Mouse (Mus musculus): ENCODE results near the gene Zan. TPM values are rescaled to one million over a fixed set of nuclear protein-coding genes. Genes with fewer than 3 reads are reported as not detected.

Zan gene
- polyA plus RNA-seq, 1 experiment from 2014 or later = 0.10 TPM

DNA sequence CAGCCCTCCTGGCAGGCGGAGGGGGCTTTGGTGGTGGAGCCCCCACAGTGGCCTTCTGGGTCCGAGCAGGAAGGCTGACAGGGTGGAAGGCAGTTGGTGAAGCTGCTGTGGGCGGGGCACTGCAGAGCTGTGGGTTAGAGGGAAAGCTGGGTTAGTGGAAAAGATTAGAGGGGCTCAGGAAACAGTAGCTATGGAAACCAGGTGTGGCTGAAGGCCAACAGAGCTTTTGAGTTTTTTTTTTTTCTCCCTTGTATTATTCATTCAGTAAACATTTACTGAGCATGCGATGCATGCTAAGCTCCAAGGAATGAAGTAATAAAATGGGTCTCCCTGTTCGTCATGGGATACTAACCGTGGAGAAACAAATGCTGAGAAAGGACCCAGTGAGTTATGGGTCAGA lies 51.2 kb downstream of the Zan start:
- Histone ChIP-seq H3K4me1 (peaks cover 12% of the 10 kb centered on the region), H3K4me3 (no peak overlapping the region), H3K27me3 (ENCODE audit: low read depth, poor library complexity, severe bottlenecking) (no peaks in the 10 kb centered on the region), H3K36me3 (no peaks in the 10 kb centered on the region), H3K9me3 (replicated peaks) (no peaks in the 10 kb centered on the region), H3K27ac (no peak overlapping the region)
- no peak for DNase-seq (ENCODE audit: low spot score)
- 71% methylated on average over 6 of the region's 6 CpGs for WGBS

- no peaks in the 10 kb centered on the region for H3K36me3 ChIP-seq
- H3K4me3 ChIP-seq = no peak overlapping the region
- H3K27me3 ChIP-seq (ENCODE audit: low read depth, poor library complexity, severe bottlenecking) = no peaks in the 10 kb centered on the region
- H3K27ac ChIP-seq = no peak overlapping the region
- 78% methylated on average over 4 of the region's 4 CpGs for WGBS
- DNase-seq (ENCODE audit: low spot score) = no peak
- H3K9me3 ChIP-seq (replicated peaks) = no peaks in the 10 kb centered on the region
- H3K4me1 ChIP-seq = peaks cover 6% of the 10 kb centered on the region; the same call in 1 of the 2 replicates
Measured at GRCm38 (mm10) chr5:137419841-137420240, 57.0 kb downstream of the Zan start.

DNA sequence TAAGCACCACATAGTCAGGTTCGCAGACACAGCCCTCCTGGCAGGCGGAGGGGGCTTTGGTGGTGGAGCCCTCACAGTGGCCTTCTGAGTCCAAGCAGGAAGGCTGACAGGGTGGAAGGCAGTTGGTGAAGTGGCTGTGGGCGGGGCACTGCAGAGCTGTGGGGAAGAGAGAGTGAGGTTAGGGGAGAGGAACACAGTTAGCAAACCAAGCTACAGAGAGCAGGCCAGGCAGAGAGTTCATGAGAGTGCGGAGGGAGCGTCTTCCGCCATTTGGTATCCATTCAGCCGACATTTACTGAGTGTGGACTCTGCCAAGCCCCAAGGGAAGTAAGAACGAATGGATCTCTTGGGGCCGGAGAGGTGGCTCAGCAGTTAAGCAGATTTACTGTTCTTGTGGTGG lies 57.8 kb downstream of the Zan start:
- no peaks in the 10 kb centered on the region for H3K9me3 ChIP-seq (replicated peaks)
- no peak for DNase-seq (ENCODE audit: low spot score)
- no peak overlapping the region for H3K4me3 ChIP-seq
- no peak overlapping the region for H3K27ac ChIP-seq
- H3K4me1 ChIP-seq = peaks cover 6% of the 10 kb centered on the region; the same call in 1 of the 2 replicates
- WGBS = 69% methylated on average over 9 of the region's 9 CpGs
- no peaks in the 10 kb centered on the region for H3K36me3 ChIP-seq
- H3K27me3 ChIP-seq (ENCODE audit: low read depth, poor library complexity, severe bottlenecking) = no peaks in the 10 kb centered on the region

DNA sequence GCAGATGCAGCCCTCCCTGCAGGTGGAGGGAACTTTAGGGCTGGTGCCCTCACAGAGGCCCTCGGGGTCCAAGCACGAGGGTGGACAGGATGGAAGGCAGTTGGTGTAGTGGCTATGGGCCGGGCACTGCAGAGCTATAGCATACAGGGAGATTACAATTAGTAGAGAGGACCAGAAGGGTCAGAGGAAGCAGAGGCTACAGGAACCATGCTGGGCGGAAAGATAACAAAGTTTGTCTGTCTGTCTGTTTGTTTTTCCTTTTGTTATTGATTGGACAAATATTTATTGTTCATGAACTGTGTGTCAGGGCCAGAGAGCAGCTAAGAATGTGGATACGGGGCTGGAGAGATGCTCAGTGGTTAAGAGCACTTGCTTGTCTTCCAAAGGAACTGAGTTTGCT lies 62.6 kb downstream of the Zan start:
- 0 out of 2 replicates have a peak, but pooled peaks cover 2% of the 10 kb centered on the region for H3K4me1 ChIP-seq

DNA sequence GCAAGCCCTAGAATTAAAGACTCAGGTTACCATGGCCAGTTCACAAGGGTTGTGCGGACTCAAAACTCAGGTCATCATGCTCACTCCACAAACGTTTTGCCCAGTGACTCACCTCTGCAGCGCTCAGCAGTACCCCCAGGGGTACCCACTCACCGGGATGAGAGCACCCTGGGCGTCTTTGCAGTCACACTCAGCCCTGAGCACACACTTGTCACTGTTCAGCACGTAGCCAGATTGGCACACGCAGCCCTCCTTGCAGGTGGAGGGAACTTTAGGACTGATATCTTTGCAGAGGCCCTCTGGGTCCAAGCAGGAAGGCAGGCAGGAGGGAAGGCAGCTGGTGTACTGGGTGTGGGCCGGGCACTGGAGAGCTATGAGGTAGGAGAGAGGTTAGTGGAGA lies 65.6 kb downstream of the Zan start:
- 73% methylated on average over 8 of the region's 8 CpGs for WGBS
- Histone ChIP-seq H3K27me3 (ENCODE audit: low read depth, poor library complexity, severe bottlenecking) (no peaks in the 10 kb centered on the region), H3K36me3 (no peaks in the 10 kb centered on the region), H3K4me1 (peaks cover 15% of the 10 kb centered on the region), H3K9me3 (replicated peaks) (no peaks in the 10 kb centered on the region), H3K4me3 (no peak overlapping the region), H3K27ac (no peak overlapping the region)
- no peak for DNase-seq (ENCODE audit: low spot score)

More for the DNA sequence above, 62.6 kb downstream of the Zan start:
- Histone ChIP-seq H3K36me3 (no peaks in the 10 kb centered on the region), H3K27ac (no peak overlapping the region), H3K4me3 (no peak overlapping the region), H3K9me3 (replicated peaks) (no peaks in the 10 kb centered on the region), H3K27me3 (ENCODE audit: low read depth, poor library complexity, severe bottlenecking) (no peaks in the 10 kb centered on the region)
- 65% methylated on average over 5 of the region's 5 CpGs for WGBS
- DNase-seq (ENCODE audit: low spot score) = no peak

DNA sequence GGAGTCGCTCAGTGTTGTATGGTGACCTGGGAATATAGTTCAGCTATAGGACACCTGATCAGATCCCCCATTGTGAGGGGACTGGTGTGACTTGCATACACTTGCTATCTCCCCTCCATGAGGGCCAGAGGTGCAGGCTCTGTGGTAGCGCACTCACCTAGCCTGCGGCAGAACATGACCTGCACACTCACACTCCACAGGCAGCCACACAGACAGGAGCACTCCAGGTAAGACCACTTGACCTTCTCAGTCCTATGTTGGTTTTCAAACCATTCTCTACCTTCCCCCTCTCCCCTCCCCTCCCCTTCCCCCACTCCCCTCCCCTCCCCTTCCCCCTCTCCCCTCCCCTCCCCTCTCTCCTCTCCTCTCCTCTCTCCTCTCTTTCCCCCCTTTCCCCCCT lies 66.3 kb downstream of the Zan start:
- WGBS = 90% methylated on average over 3 of the region's 3 CpGs
- peaks cover 15% of the 10 kb centered on the region for H3K4me1 ChIP-seq
- no peak overlapping the region for H3K27ac ChIP-seq
- H3K36me3 ChIP-seq = no peaks in the 10 kb centered on the region
- no peaks in the 10 kb centered on the region for H3K9me3 ChIP-seq (replicated peaks)
- DNase-seq (ENCODE audit: low spot score) = no peak
- no peak overlapping the region for H3K4me3 ChIP-seq
- no peaks in the 10 kb centered on the region for H3K27me3 ChIP-seq (ENCODE audit: low read depth, poor library complexity, severe bottlenecking)

DNA sequence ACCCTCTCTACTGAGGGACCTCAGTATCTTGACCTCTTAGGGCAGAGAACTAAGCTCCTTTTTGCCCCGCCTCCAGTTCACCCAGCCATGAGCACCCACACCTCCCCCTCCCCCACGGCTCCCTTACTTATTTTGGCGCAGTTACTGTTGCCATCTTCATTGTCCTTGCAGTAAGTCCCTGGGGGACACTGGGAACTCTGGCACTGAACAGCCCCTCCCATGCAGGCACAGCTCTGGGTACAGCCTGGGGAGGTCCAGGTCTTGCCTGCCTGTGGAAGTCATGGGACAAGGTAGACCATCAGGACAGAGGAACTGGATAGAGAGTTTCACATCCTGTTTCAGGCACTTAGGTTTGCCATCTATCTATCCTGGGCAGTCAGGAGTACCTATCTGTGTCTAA lies 66.8 kb downstream of the Zan start:
- Histone ChIP-seq H3K36me3 (no peaks in the 10 kb centered on the region), H3K27ac (no peak overlapping the region), H3K4me3 (no peak overlapping the region), H3K9me3 (replicated peaks) (no peaks in the 10 kb centered on the region), H3K27me3 (ENCODE audit: low read depth, poor library complexity, severe bottlenecking) (no peaks in the 10 kb centered on the region), H3K4me1 (peaks cover 15% of the 10 kb centered on the region)
- no peak for DNase-seq (ENCODE audit: low spot score)
- 84% methylated on average over 3 of the region's 3 CpGs for WGBS

DNA sequence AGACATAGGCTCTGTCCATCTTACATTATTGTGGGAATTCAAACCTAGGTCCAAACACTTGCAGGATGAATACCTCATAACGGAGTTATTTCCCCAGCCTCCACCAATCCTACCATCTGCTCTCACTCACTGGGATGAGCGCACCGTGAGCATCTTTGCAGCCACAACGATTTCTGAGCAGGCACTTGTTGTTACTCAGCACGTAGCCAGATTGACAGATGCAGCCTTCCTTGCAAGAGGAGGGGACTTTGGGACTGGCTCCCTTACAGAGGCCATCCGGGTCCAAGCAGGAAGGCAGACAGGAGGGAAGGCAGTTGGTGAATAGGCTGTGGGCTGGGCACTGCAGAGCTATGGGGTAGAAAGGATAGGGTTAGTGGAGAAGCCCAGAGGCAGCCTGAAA lies 67.4 kb downstream of the Zan start:
- Histone ChIP-seq H3K9me3 (replicated peaks) (no peaks in the 10 kb centered on the region), H3K4me3 (no peak overlapping the region), H3K27me3 (ENCODE audit: low read depth, poor library complexity, severe bottlenecking) (no peaks in the 10 kb centered on the region), H3K4me1 (peaks cover 15% of the 10 kb centered on the region), H3K36me3 (no peaks in the 10 kb centered on the region), H3K27ac (no peak overlapping the region)
- no peak for DNase-seq (ENCODE audit: low spot score)
- 75% methylated on average over 6 of the region's 6 CpGs for WGBS

DNA sequence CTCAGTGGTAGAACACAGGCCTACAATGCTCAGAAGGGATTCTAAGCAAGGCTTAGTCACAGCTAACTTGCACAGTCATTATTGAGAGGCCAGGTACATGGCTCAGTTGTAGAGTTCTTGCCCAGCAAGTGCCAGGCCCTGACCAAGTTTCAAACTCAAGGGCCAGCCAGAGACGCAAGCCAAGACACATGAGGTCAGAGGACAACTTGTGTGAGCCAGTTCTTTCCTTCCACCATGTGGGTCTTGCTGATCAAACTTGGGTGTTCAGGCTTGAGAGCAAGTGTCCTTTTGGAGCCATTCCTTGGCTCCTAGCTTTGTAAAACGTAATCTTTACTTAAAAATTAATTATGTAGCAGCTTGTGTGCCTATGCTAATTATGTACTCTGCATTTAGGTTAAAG lies 72.8 kb downstream of the Zan start:
- WGBS = 90% methylated on average over 2 of the region's 2 CpGs
- Histone ChIP-seq H3K9me3 (replicated peaks) (no peaks in the 10 kb centered on the region), H3K4me1 (peaks cover 13% of the 10 kb centered on the region), H3K27ac (no peak overlapping the region), H3K36me3 (no peaks in the 10 kb centered on the region), H3K4me3 (no peak overlapping the region), H3K27me3 (ENCODE audit: low read depth, poor library complexity, severe bottlenecking) (no peaks in the 10 kb centered on the region)
- no peak for DNase-seq (ENCODE audit: low spot score)

DNA sequence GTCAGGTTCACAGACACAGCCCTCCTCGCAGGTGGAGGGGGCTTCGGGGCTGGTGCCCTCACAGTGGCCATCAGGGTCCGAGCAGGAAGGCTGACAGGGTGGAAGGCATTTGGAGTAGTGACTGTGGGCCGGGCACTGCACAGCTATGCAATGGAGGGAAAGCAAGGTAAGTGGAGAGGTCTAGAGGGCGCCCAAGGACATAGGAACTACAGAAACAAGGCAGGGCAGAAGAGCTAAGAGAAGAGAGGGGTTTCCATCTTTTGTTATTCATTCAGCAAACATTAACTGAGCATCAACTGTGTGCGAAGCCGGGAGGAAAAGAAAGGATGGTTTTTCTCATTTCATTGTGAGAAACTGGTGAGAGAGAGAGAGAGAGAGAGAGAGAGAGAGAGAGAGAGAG lies 82.4 kb downstream of the Zan start:
- no peak overlapping the region for H3K4me3 ChIP-seq
- no peaks in the 10 kb centered on the region for H3K4me1 ChIP-seq
- DNase-seq (ENCODE audit: low spot score) = no peak
- no peak overlapping the region for H3K27ac ChIP-seq
- H3K36me3 ChIP-seq = no peaks in the 10 kb centered on the region
- no peaks in the 10 kb centered on the region for H3K9me3 ChIP-seq (replicated peaks)
- H3K27me3 ChIP-seq (ENCODE audit: low read depth, poor library complexity, severe bottlenecking) = peaks cover 4% of the 10 kb centered on the region; the same call in 1 of the 2 replicates
- WGBS = 47% methylated on average over 7 of the region's 7 CpGs

- H3K27me3 ChIP-seq (ENCODE audit: low read depth, poor library complexity, severe bottlenecking) = peaks cover 4% of the 10 kb centered on the region; the same call in 1 of the 2 replicates
- H3K9me3 ChIP-seq (replicated peaks) = no peaks in the 10 kb centered on the region
- no peak for DNase-seq (ENCODE audit: low spot score)
- no peak overlapping the region for H3K4me3 ChIP-seq
- no peak overlapping the region for H3K27ac ChIP-seq
- peaks cover 7% of the 10 kb centered on the region; the same call in 1 of the 2 replicates for H3K4me1 ChIP-seq
- 82% methylated on average over 8 of the region's 8 CpGs for WGBS
- no peaks in the 10 kb centered on the region for H3K36me3 ChIP-seq
Measured at GRCm38 (mm10) chr5:137391641-137392040, 85.2 kb downstream of the Zan start.

DNA sequence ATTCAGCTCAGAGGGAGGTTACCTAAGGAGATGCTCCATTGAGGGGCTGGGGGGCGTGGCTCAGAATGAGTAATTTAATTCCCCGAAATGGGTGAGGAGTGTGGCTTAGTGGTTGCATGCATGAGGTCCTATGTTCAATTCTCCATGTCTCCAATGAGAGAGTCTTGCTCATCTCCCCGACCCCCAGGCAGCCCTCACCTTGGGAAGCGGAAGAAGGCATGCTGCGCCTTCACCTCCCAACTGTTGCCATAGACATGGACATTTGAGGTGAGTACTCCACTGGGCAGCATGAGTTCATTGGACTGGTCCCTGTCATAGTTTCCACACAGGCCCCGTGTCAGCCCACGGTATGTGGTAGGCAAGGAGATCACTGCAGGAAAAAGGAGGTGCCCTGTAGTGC lies 90.2 kb downstream of the Zan start:
- no peak for DNase-seq (ENCODE audit: low spot score)
- Histone ChIP-seq H3K9me3 (replicated peaks) (no peaks in the 10 kb centered on the region), H3K27me3 (ENCODE audit: low read depth, poor library complexity, severe bottlenecking) (peaks cover 3% of the 10 kb centered on the region; the same call in 1 of the 2 replicates), H3K4me1 (peaks cover 17% of the 10 kb centered on the region; the same call in 1 of the 2 replicates), H3K4me3 (no peak overlapping the region), H3K27ac (no peak overlapping the region), H3K36me3 (no peaks in the 10 kb centered on the region)
- 84% methylated on average over 7 of the region's 7 CpGs for WGBS

GRCm38 (mm10) chr5:137383441-137383840 lies 93.4 kb downstream of the Zan start:
- Histone ChIP-seq H3K36me3 (no peaks in the 10 kb centered on the region), H3K9me3 (replicated peaks) (no peaks in the 10 kb centered on the region), H3K4me1 (peaks cover 21% of the 10 kb centered on the region), H3K27ac (no peak overlapping the region), H3K4me3 (no peak overlapping the region), H3K27me3 (ENCODE audit: low read depth, poor library complexity, severe bottlenecking) (no peaks in the 10 kb centered on the region)
- 89% methylated on average over 7 of the region's 7 CpGs for WGBS
- DNase-seq (ENCODE audit: low spot score) = no peak

DNA sequence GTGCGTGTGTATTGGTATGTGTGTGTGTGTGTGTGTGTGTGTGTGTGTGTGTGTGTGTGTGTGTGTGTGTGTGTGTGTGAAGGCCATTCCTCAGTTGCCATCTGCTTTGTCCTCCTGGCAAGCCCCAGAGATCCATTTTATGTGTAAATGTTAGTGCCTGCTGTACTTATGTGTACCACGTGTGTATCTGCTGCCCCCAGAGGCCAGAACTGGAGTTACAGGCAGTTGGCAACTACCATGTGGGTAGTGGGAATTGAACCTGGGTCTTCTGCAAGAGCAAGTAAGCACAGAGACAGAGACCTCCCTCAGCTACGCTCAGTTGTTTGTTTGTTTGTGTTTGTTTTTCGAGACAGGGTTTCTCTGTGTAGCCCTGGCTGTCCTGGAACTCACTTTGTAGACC lies 95.7 kb downstream of the Zan start:
- WGBS = 58% methylated on average over 4 of the region's 4 CpGs
- Histone ChIP-seq H3K36me3 (0 out of 2 replicates have a peak, but pooled peaks cover under 1% of the 10 kb centered on the region), H3K27ac (no peak overlapping the region), H3K27me3 (ENCODE audit: low read depth, poor library complexity, severe bottlenecking) (no peaks in the 10 kb centered on the region), H3K4me1 (peaks cover 38% of the 10 kb centered on the region), H3K9me3 (replicated peaks) (no peaks in the 10 kb centered on the region), H3K4me3 (no peak overlapping the region)
- DNase-seq (ENCODE audit: low spot score) = peak; percentile 66
